Mouse (Mus musculus) C2C12 (cell line): ENCODE measurements around the gene Gm42878.

Experiments
- CTCF ChIP-seq: IDR thresholded peaks from one replicate; pipeline ENCODE4 v1.5.1; 2011; ENCODE audit not compliant: control insufficient read depth, insufficient read depth, insufficient read length
- MAX ChIP-seq: IDR thresholded peaks from one replicate; pipeline ENCODE4 v1.6.1; 2011; ENCODE audit warnings: mild to moderate bottlenecking, control low read depth

DNA sequence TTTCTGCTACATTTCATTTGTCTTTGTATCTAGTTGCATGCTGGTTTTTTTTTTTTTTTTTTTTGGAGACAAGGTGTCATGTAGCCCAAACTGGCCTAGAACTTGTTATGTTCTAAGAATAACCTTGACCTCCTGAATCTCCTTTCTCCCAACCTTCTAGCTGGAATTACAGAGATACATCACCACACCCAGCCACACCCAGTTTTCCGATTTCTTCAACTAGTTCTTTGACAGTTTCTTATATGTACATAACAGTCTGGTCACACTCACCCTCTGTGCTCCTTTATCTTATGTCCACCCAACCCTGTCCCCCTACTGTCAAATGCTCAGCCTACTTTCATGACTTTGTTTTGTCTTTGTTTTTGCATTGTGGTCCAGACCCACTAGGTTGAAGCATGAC lies 38.4 kb downstream of the Gm42878 start:
- TF ChIP-seq CTCF = no peak
- TF ChIP-seq MAX = no peak
